Mouse (Mus musculus): Measurements from ENCODE around the gene Hcn2. TPM values are rescaled to one million over a fixed set of nuclear protein-coding genes. Genes with fewer than 3 reads are reported as not detected.

Gene Hcn2
- total RNA-seq (2023): under 1 TPM; 0.18 to 0.35 TPM

GRCm38 (mm10) chr10:79716254-79716987 is at the start of gene Hcn2:
Gene Hcn2, plus strand, starts transcription at chr10:79716634.

DNA sequence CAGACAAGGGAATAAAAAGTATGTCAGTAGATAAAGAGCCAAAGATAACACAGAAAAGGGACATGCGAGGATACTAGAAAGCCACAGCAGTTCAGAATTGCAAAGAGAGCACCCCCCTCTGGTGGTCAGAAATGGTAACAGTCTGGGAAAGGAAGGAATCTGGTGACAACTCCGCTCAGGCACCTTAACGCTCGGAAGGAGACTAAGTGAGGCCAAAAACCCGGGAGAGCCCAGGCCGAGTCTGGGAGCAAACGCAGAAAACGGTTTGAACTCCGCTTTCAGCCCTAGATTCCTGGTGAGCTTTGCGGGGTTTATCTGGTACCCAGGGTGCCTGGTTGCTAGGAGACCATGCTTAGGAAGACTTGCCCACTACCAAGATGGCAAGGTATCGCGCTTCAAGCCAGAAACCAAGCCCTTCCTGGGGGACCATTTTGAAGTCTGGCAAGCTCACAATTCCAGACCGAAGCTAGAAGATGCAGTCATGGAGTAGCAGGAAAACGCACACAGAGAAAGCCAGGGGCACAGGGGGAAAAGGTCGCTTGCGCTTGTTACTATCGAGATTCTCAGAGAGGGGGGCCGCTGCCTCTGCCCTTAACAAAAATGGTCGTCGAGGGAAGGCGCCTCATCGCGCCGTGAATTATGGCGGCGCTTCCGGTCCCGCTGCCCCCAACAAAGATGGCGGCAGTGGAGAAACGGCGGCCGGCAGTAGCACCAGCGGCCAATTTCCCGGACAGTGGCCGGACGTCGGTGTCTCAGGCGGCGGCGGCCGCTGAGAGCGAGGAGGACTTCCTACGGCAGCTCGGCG is 47.5 kb upstream of the Hcn2 start, which contains the start of gene Tpgs1:
Tpgs1 (plus strand) TSS at position 599 of the 805 bp plus-strand sequence.

GRCm38 (mm10) chr10:79681591-79682245 is 34.7 kb upstream of the Hcn2 start, which contains the start of gene Cdc34:
Gene Cdc34, plus strand, starts transcription at chr10:79682195.

GRCm38 (mm10) chr10:79688720-79689119 is 27.7 kb upstream of the Hcn2 start, which contains the start of gene Gzmm:
Gene Gzmm, plus strand, starts transcription at chr10:79689020.

GRCm38 (mm10) chr10:79704065-79704969 is 12.1 kb upstream of the Hcn2 start, which contains the start of gene Bsg:
Gene Bsg, plus strand, starts transcription at chr10:79704491.

DNA sequence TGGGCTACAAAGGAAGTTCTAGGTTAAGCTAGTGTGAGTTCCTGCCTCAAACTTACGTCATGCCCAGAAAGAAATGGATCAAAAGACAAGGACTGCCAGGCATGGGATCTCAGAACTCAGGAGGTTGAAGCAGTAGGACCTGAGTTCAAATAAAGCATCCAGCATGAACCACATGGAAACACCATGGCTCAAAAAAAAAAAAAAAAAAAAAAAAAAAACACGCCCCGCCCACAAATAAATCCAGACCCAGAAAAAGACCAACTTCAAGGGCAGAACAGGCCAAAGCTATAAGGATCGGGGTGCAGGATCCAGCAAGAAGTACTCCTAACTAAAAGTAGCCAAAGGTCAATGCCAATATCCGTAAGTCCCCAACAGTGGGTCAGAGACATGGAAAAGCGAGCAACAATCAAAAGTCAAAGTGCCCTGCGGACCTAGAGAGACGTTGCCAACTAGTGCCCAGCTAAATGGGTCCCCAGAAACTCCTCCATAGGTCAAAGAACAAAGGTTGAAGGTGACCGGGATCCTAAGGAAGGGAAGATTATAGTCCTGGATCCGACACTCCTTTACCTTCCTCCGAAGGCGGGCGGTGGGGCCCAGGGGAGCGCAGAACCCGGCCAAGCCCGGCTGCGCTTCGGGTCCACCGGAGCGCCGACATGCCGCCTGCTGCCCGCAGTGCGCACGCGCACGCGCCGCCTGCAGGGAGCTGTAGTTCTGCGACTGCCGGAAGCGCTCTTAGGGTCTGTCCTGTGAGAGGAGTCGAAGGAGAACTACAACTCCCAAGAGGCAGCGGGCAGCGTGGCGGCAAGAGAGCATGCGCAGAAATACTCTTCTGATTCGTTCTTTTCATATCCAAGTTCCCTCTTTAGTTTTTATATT is 29.7 kb downstream of the Hcn2 start, which contains the start of gene Polrmt:
Polrmt (minus strand) TSS at position 684 of the 876 bp plus-strand sequence.

GRCm38 (mm10) chr10:79754856-79755516 is 38.6 kb downstream of the Hcn2 start, which contains the start of gene Fgf22:
Gene Fgf22, plus strand, starts transcription at chr10:79755076.

DNA sequence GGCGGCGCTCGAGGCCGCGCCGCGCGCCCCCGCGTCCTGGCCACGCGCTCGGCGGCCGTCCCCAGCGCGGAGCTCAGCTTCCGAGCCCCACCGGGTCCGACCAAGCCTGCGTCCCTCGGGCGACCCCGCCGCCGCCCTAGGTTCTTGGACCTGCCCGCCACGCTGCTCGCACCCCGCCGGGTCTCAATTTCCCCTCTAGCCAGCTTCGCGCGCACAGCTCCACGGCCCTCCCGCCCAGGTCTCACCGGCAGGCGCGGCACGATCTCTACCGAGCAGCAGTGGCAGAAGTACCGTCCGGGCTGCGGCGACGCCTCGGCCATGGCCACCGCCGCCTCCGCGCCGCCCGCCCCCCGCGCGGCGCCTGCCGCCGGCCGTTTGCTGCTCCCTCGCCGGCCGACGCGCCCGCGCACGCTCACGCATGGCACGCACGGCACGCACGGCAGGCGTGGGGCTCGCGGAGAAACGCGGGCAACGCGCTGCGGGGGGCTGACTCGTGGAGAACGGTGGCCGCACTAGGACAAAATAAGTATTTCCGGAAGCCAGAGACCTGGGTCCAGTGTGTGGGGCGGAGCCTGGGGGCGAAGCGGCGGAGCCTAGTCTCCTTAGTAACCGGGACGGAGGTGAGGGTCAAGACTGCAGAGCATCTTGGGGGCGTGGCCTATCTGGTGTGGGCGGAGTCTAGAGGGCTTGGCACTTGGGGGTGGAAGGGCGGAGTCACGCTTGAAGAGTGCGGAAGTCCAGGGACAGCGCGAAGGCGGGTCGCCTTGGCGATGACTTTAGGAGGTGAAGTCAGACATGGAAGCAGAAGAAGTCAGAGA is 50.3 kb downstream of the Hcn2 start, which contains the start of gene Rnf126:
Rnf126 (minus strand) TSS at position 445 of the 818 bp plus-strand sequence.

GRCm38 (mm10) chr10:79777103-79777531 is 60.7 kb downstream of the Hcn2 start, which contains the start of gene Fstl3:
Gene Fstl3, plus strand, starts transcription at chr10:79777272.

Other genes starting within 250 kb of the Hcn2 start
- gene Vmn2r83, start 247.9 kb upstream of the Hcn2 start, total RNA-seq (2023): not detected
- 1 to 10 TPM; 3.9 to 4.1 TPM for gene Plpp2, start 182.8 kb upstream of the Hcn2 start, total RNA-seq (2023)
- 10 to 100 TPM; 43.0 to 53.7 TPM for gene Mier2, start 161.4 kb upstream of the Hcn2 start, total RNA-seq (2023)
- gene Theg, start 129.3 kb upstream of the Hcn2 start, total RNA-seq (2023): under 1 TPM in 1 of 2 experiments, not detected in 1; 0.93 TPM
- gene C2cd4c, start 102.6 kb upstream of the Hcn2 start, total RNA-seq (2023): not detected
- not detected for gene Shc2, start 78.7 kb upstream of the Hcn2 start, total RNA-seq (2023)
- gene Odf3l2, start 70.9 kb upstream of the Hcn2 start, total RNA-seq (2023): not detected
- gene Madcam1, start 52.1 kb upstream of the Hcn2 start, total RNA-seq (2023): not detected
- 10 to 100 TPM; 18.5 to 20.8 TPM for gene Tpgs1, start 47.3 kb upstream of the Hcn2 start, total RNA-seq (2023)
- gene Cdc34, start 34.4 kb upstream of the Hcn2 start, total RNA-seq (2023): 10 to 100 TPM; 63.2 to 75.0 TPM
- 1 to 10 TPM; 1.6 to 1.9 TPM for gene Gzmm, start 27.6 kb upstream of the Hcn2 start, total RNA-seq (2023)
- 100 to 1,000 TPM; 103 to 111 TPM for gene Bsg, start 12.1 kb upstream of the Hcn2 start, total RNA-seq (2023)
- gene Polrmt, start 29.9 kb downstream of the Hcn2 start, total RNA-seq (2023): 10 to 100 TPM; 64.8 to 74.2 TPM
- not detected for gene Fgf22, start 38.4 kb downstream of the Hcn2 start, total RNA-seq (2023)
- 10 to 100 TPM; 56.5 to 58.6 TPM for gene Rnf126, start 50.3 kb downstream of the Hcn2 start, total RNA-seq (2023)
- gene Fstl3, start 60.6 kb downstream of the Hcn2 start, total RNA-seq (2023): 1 to 10 TPM; 1.8 to 2.0 TPM
- gene Prss57, start 74.3 kb downstream of the Hcn2 start, total RNA-seq (2023): not detected
- 1 to 10 TPM; 4.9 to 5.1 TPM for gene Palm, start 76.9 kb downstream of the Hcn2 start, total RNA-seq (2023)
- under 1 TPM in 1 of 2 experiments, not detected in 1; 0.23 TPM for gene Misp, start 104.4 kb downstream of the Hcn2 start, total RNA-seq (2023)
- 100 to 1,000 TPM; 437 to 440 TPM for gene Ptbp1, start 137.8 kb downstream of the Hcn2 start, total RNA-seq (2023)
- not detected for gene Prtn3, start 157.8 kb downstream of the Hcn2 start, total RNA-seq (2023)
- under 1 TPM; 0.47 to 0.70 TPM for gene Plppr3, start 158.0 kb downstream of the Hcn2 start, total RNA-seq (2023)
- gene Elane, start 169.6 kb downstream of the Hcn2 start, total RNA-seq (2023): not detected
- not detected for gene Cfd, start 174.2 kb downstream of the Hcn2 start, total RNA-seq (2023)
- gene Med16, start 192.3 kb downstream of the Hcn2 start, total RNA-seq (2023): 10 to 100 TPM; 73.7 to 75.0 TPM
- not detected for gene Gm26602, start 194.2 kb downstream of the Hcn2 start, total RNA-seq (2023)
- gene Kiss1r, start 200.3 kb downstream of the Hcn2 start, total RNA-seq (2023): under 1 TPM; 0.50 to 0.93 TPM
- gene R3hdm4, start 204.6 kb downstream of the Hcn2 start, total RNA-seq (2023): 10 to 100 TPM; 94.6 to 97.9 TPM
- 10 to 100 TPM; 40.0 to 49.7 TPM for gene Arid3a, start 210.4 kb downstream of the Hcn2 start, total RNA-seq (2023)
- gene Wdr18, start 243.5 kb downstream of the Hcn2 start, total RNA-seq (2023): 10 to 100 TPM; 44.5 to 55.3 TPM

All from B cell, adult 67 days (primary cell).